Mouse (Mus musculus): Measurements from ENCODE around the gene Ier2. TPM values are rescaled to one million over a fixed set of nuclear protein-coding genes. Genes with fewer than 3 reads are reported as not detected.
"Not testable (repeated sequence)": the region's sequence is repeated elsewhere in the genome, so short reads cannot be mapped to it uniquely, and the experiment has no call there.

Gene Ier2
- polyA plus RNA-seq, 1 experiment from 2014 or later: 75.5 TPM

DNA sequence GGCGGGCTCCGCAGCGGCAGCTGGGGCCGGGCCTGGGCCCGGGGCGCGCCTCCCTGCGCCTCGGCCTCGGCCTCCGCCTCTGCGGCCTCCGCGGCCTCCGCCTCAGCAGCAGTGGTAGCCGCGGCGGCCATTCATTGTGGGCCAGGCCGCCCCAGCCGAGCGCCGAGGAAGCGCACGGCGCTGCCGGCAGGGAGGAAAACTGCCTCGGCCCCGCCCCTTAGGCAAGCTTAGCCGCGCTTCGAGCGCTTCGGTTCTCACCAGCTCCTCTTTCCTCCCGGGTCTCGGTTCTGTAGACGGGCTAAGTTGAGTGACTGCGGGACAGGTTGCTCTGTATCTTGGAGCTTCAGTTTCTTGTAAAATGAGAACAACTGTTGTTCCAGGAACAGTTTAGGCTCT, 25.1 kb upstream of the Ier2 start, which contains the start of gene Nacc1:
TSS of gene Nacc1 (minus strand) at position 158 of the 396 bp plus-strand sequence.
- DNase-seq (ENCODE audit: low spot score) (peak; percentile 88), ATAC-seq (replicated peaks; ENCODE audit: low FRiP score, low TSS enrichment, low read depth) (peak; percentile 84)
- Histone ChIP-seq H3K4me3 (ENCODE audit: low read depth, low read length) (peak within 1 kb of the TSS; percentile 98), H3K27ac (ENCODE audit: low read depth) (peak within 1 kb of the TSS; percentile 92), H3K9ac (ENCODE audit: low read length) (peak within 1 kb of the TSS; percentile 97), H3K9me3 (ENCODE audit: control insufficient read depth, low read length) (no peaks in the 10 kb centered on the region), H3K4me2 (ENCODE audit: low read length) (peak within 1 kb of the TSS; percentile 88), H3K27me3 (replicated peaks; ENCODE audit: control insufficient read depth, insufficient read depth, low read length) (no peaks in the 10 kb centered on the region), H3K4me1 (replicated peaks; ENCODE audit: control insufficient read depth, insufficient read depth, low read length) (peaks cover 30% of the 10 kb centered on the region), H3K36me3 (ENCODE audit: control insufficient read depth, insufficient read depth, low read length) (peaks cover 31% of the 10 kb centered on the region)
- under 1% methylated on average over 32 of the region's 37 CpGs for WGBS

DNA sequence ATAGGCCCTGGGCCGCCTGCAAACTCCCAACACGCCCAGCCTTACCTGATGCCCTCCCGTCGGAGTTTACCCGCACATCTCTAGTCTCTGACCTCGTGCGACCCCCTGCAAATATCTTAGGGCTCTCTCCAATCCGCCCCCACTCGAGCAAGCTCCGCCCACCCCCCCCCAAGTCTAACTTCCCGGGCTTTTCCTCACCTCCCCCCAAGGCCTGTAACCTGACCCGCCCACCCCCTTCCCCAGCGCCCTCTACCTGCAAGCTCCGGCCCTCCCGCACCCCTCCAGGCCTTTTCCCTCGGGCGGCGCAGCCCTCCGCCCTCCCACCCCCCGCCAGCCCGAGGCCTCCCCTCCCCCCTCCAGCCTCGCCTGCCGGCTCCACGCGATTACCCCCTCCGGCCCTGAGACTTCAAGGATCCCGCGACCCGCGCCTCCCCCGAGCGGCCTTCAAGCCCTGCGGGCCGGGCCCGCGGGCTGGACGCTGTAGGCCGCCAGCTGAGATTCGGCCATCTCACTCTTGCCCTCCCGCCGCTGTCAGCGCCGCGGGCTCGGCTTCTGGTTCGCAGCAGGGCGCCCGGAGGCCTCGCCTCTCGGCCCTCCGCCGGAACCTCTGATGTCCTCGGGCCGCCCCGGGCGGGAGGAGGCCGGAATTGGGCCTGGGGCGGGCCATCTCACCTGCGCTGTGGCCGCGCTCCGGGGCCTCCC, 24.5 kb upstream of the Ier2 start:
- WGBS: under 1% methylated on average over 45 of the region's 62 CpGs
- Histone ChIP-seq H3K27ac (ENCODE audit: low read depth) (peak overlapping the region; percentile 92), H3K27me3 (replicated peaks; ENCODE audit: control insufficient read depth, insufficient read depth, low read length) (no peaks in the 10 kb centered on the region), H3K9me3 (ENCODE audit: control insufficient read depth, low read length) (no peaks in the 10 kb centered on the region), H3K36me3 (ENCODE audit: control insufficient read depth, insufficient read depth, low read length) (peaks cover 31% of the 10 kb centered on the region), H3K4me1 (replicated peaks; ENCODE audit: control insufficient read depth, insufficient read depth, low read length) (peaks cover 30% of the 10 kb centered on the region), H3K9ac (ENCODE audit: low read length) (peak overlapping the region; percentile 97), H3K4me3 (ENCODE audit: low read depth, low read length) (peak overlapping the region; percentile 98), H3K4me2 (ENCODE audit: low read length) (peak overlapping the region; percentile 88)
- peak; percentile 75 for DNase-seq (ENCODE audit: low spot score)
- ATAC-seq (replicated peaks; ENCODE audit: low FRiP score, low TSS enrichment, low read depth): peak; percentile 53

GRCm38 (mm10) chr8:84686191-84687002, 23.7 kb upstream of the Ier2 start, which contains the start of gene Trmt1:
Trmt1 (plus strand) TSS chr8:84686307.
- ATAC-seq (replicated peaks; ENCODE audit: low FRiP score, low TSS enrichment, low read depth) (peak; percentile 20; the same call in 1 of the 2 replicates), DNase-seq (ENCODE audit: low spot score) (peak; percentile 55)
- Histone ChIP-seq H3K4me2 (ENCODE audit: low read length) (peak within 1 kb of the TSS; percentile 88), H3K9ac (ENCODE audit: low read length) (peak within 1 kb of the TSS; percentile 97), H3K36me3 (ENCODE audit: control insufficient read depth, insufficient read depth, low read length) (peaks cover 31% of the 10 kb centered on the region), H3K27me3 (replicated peaks; ENCODE audit: control insufficient read depth, insufficient read depth, low read length) (no peaks in the 10 kb centered on the region), H3K27ac (ENCODE audit: low read depth) (peak within 1 kb of the TSS; percentile 92), H3K9me3 (ENCODE audit: control insufficient read depth, low read length) (no peaks in the 10 kb centered on the region), H3K4me3 (ENCODE audit: low read depth, low read length) (peak within 1 kb of the TSS; percentile 98), H3K4me1 (replicated peaks; ENCODE audit: control insufficient read depth, insufficient read depth, low read length) (peaks cover 30% of the 10 kb centered on the region)
- WGBS: 11% methylated on average over 20 of the region's 20 CpGs

DNA sequence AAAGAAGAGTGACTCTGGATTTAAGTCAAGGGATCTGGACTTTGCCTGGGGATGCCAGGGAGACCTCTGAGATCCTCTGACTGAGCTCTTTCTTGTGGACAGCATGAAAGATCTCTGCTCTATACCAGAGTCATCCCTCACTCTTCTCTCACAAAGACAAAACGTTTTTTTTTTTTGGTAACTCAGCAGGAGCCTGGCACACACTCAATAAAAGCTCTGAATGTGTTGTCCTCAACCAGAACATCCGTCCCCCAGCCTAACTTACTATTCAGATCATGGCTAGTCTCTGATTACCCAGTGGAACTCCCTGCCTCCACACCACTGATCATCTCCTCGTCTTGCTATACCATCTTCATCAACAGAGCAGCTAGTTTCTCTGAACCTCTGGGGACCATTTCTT, 21.9 kb upstream of the Ier2 start:
- DNase-seq (ENCODE audit: low spot score) (no peak), ATAC-seq (replicated peaks; ENCODE audit: low FRiP score, low TSS enrichment, low read depth) (no peak)
- Histone ChIP-seq H3K4me2 (ENCODE audit: low read length) (no peak overlapping the region), H3K27me3 (replicated peaks; ENCODE audit: control insufficient read depth, insufficient read depth, low read length) (no peaks in the 10 kb centered on the region), H3K36me3 (ENCODE audit: control insufficient read depth, insufficient read depth, low read length) (peaks cover 21% of the 10 kb centered on the region), H3K27ac (ENCODE audit: low read depth) (no peak overlapping the region), H3K4me1 (replicated peaks; ENCODE audit: control insufficient read depth, insufficient read depth, low read length) (peaks cover 24% of the 10 kb centered on the region), H3K4me3 (ENCODE audit: low read depth, low read length) (no peak overlapping the region), H3K9me3 (ENCODE audit: control insufficient read depth, low read length) (no peaks in the 10 kb centered on the region), H3K9ac (ENCODE audit: low read length) (no peak overlapping the region)
- WGBS: 65% methylated on average over 3 of the region's 3 CpGs

- no peak for ATAC-seq (replicated peaks; ENCODE audit: low FRiP score, low TSS enrichment, low read depth)
- 80% methylated on average over 2 of the region's 2 CpGs for WGBS
These were observed 19.6 kb upstream of the Ier2 start for GRCm38 (mm10) chr8:84682257-84682656.

GRCm38 (mm10) chr8:84681476-84681875, 18.8 kb upstream of the Ier2 start:
- H3K4me3 ChIP-seq (ENCODE audit: low read depth, low read length): no peak overlapping the region
- H3K4me2 ChIP-seq (ENCODE audit: low read length): no peak overlapping the region
- no peaks in the 10 kb centered on the region for H3K9me3 ChIP-seq (ENCODE audit: control insufficient read depth, low read length)
- no peak overlapping the region for H3K9ac ChIP-seq (ENCODE audit: low read length)
- 89% methylated on average over 2 of the region's 2 CpGs for WGBS
- DNase-seq (ENCODE audit: low spot score) (no peak), ATAC-seq (replicated peaks; ENCODE audit: low FRiP score, low TSS enrichment, low read depth) (no peak)
- H3K27me3 ChIP-seq (replicated peaks; ENCODE audit: control insufficient read depth, insufficient read depth, low read length): no peaks in the 10 kb centered on the region
- no peak overlapping the region for H3K27ac ChIP-seq (ENCODE audit: low read depth)
- H3K4me1 ChIP-seq (replicated peaks; ENCODE audit: control insufficient read depth, insufficient read depth, low read length): peaks cover 13% of the 10 kb centered on the region
- H3K36me3 ChIP-seq (ENCODE audit: control insufficient read depth, insufficient read depth, low read length): peaks cover 30% of the 10 kb centered on the region

More at GRCm38 (mm10) chr8:84682257-84682656, 19.6 kb upstream of the Ier2 start:
- H3K4me1 ChIP-seq (replicated peaks; ENCODE audit: control insufficient read depth, insufficient read depth, low read length): peaks cover 14% of the 10 kb centered on the region
- H3K9me3 ChIP-seq (ENCODE audit: control insufficient read depth, low read length): no peaks in the 10 kb centered on the region
- no peaks in the 10 kb centered on the region for H3K27me3 ChIP-seq (replicated peaks; ENCODE audit: control insufficient read depth, insufficient read depth, low read length)
- DNase-seq (ENCODE audit: low spot score): no peak
- H3K4me3 ChIP-seq (ENCODE audit: low read depth, low read length): no peak overlapping the region
- peaks cover 29% of the 10 kb centered on the region for H3K36me3 ChIP-seq (ENCODE audit: control insufficient read depth, insufficient read depth, low read length)
- no peak overlapping the region for H3K4me2 ChIP-seq (ENCODE audit: low read length)
- no peak overlapping the region for H3K9ac ChIP-seq (ENCODE audit: low read length)
- H3K27ac ChIP-seq (ENCODE audit: low read depth): no peak overlapping the region

DNA sequence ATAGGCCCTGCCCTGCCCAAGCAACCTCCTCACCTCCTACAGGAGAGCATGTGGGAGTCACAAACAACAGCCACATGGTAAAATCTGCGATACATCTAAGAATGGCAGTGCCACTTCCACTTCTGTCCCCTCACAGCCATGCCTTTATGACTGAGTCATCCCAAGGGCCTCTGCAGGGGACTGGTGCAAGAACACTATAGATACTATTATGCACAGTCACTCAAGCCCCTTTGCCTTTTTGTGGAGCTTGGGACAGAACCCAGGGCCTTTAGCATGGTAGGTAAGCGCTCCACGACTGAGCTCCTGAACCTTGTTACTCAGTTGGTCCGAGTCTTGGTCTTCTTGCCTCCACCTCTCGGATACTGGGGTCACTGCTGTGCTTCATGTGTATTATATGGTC, 14.7 kb upstream of the Ier2 start:
- DNase-seq (ENCODE audit: low spot score) (no peak), ATAC-seq (replicated peaks; ENCODE audit: low FRiP score, low TSS enrichment, low read depth) (no peak)
- no peak overlapping the region for H3K4me2 ChIP-seq (ENCODE audit: low read length)
- H3K27me3 ChIP-seq (replicated peaks; ENCODE audit: control insufficient read depth, insufficient read depth, low read length): no peaks in the 10 kb centered on the region
- WGBS: 97% methylated on average over 5 of the region's 5 CpGs
- no peak overlapping the region for H3K27ac ChIP-seq (ENCODE audit: low read depth)
- H3K36me3 ChIP-seq (ENCODE audit: control insufficient read depth, insufficient read depth, low read length): peaks cover 57% of the 10 kb centered on the region
- H3K9me3 ChIP-seq (ENCODE audit: control insufficient read depth, low read length): no peaks in the 10 kb centered on the region
- no peaks in the 10 kb centered on the region for H3K4me1 ChIP-seq (replicated peaks; ENCODE audit: control insufficient read depth, insufficient read depth, low read length)
- H3K4me3 ChIP-seq (ENCODE audit: low read depth, low read length): no peak overlapping the region
- no peak overlapping the region for H3K9ac ChIP-seq (ENCODE audit: low read length)

DNA sequence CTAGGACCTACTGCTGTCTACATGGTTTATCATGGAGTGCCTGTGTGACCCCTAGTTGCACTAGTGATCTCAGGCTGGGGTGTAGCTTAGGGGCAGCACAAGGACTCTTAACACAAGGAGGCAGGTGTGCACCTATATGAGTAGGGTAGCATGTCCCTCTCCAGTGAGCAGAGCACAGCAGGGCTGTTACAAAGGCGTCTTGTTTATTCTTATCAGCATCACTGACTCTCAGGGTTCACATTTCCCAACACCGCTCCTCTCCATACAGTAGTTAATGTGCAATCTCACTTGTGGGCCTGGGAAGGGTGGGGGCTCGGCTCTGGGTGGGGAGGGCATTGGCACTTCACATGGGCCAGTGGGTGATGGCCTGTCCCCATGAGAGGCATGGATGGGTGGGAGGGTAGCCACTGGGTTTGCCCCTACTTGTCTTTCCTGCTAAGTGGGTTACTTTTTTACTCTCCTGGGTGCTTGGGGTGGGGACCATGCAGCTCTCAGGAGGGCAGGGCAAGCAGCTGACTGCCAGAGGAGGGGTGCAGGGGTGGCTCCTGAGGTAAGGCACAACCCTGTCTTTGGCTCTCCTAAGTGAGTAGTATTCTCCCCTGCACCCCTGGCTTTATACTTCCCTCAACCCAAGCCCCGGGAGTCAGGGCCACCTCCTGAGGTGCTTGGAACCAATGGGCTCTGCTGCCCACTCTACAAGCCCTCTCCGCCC, 7.8 kb upstream of the Ier2 start:
- not testable (repeated sequence) for H3K4me1 ChIP-seq (replicated peaks; ENCODE audit: control insufficient read depth, insufficient read depth, low read length); H3K9ac ChIP-seq (ENCODE audit: low read length); H3K27me3 ChIP-seq (replicated peaks; ENCODE audit: control insufficient read depth, insufficient read depth, low read length); H3K4me3 ChIP-seq (ENCODE audit: low read depth, low read length); H3K4me2 ChIP-seq (ENCODE audit: low read length); H3K9me3 ChIP-seq (ENCODE audit: control insufficient read depth, low read length); ATAC-seq (replicated peaks; ENCODE audit: low FRiP score, low TSS enrichment, low read depth); H3K27ac ChIP-seq (ENCODE audit: low read depth)
- 78% methylated on average over 4 of the region's 5 CpGs for WGBS
- peak; percentile 58 for DNase-seq (ENCODE audit: low spot score)
- H3K36me3 ChIP-seq (ENCODE audit: control insufficient read depth, insufficient read depth, low read length): peaks cover 58% of the 10 kb centered on the region
